Mouse (Mus musculus): Measurements from ENCODE around the gene Ddx56.

- TF ChIP-seq CTCF (IDR thresholded peaks at IDR 0.05; ENCODE audit: extremely low read depth, insufficient read depth, insufficient read length, insufficient replicate concordance) (no peak), POLR2A (IDR thresholded peaks at IDR 0.05; ENCODE audit: low read depth, low read length) (no peak)
These were observed 8.9 kb upstream of the Ddx56 start for GRCm38 (mm10) chr11:6276466-6276865.
